Comparison of ENCODE assay signal across 8 mouse cellular contexts in the genomic region with DNA sequence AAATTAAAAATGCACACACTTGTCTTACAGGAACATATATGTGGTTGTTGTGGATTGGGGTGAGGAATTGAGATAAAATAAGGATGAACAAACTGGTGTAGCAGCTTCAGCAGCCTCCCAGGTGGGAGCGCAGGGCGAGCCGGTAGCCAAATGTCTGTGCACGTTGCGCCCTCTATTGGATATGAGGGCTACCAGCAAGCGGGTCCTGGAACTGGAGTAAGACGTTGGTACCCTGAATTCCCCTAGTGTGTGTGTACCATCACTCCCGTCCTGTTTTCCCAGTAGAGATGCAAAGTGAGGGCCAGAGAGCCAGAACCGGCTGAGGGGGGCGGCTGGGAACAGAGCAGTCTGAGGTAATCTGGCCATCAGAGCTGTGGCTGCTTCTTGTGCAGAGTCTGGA. TPM values are rescaled to one million over a fixed set of nuclear protein-coding genes. Genes with fewer than 3 reads are reported as not detected.
DNase-seq lines count a peak whose midpoint lies in the region; ATAC-seq and TF ChIP-seq lines count a peak whose summit lies in the region.

No protein-coding gene starts in this region.

- ATAC-seq in granulocyte monocyte progenitor cell, adult 5-6 weeks (replicated peaks; ENCODE audit: poor library complexity, severe bottlenecking): peak; percentile 89
- ATAC-seq in lung, embryonic 14.5 days (ENCODE audit: insufficient read depth): no peak

- no peak overlapping the region for H3K27ac ChIP-seq in heart, adult 2 months
- no peak overlapping the region for H3K27ac ChIP-seq in lung, embryonic 14.5 days (ENCODE audit: low read depth)

- WGBS in heart, adult 2 months: 7% methylated on average over 10 of the region's 10 CpGs
- WGBS in lung, embryonic 14.5 days: 6% methylated on average over 10 of the region's 10 CpGs

- H3K9ac ChIP-seq in heart, adult 2 months (ENCODE audit: low read depth, low read length): no peak overlapping the region
- H3K9ac ChIP-seq in lung, embryonic 14.5 days: no peak overlapping the region

- H3K27me3 ChIP-seq in heart, adult 2 months (ENCODE audit: control insufficient read depth, insufficient read depth, low read length): no peaks in the 10 kb centered on the region; the same call in 1 of the 2 replicates
- no peaks in the 10 kb centered on the region for H3K27me3 ChIP-seq in lung, embryonic 14.5 days (ENCODE audit: insufficient read depth, low read length)

- no peaks in the 10 kb centered on the region for H3K79me2 ChIP-seq in heart, adult 2 months (replicated peaks; ENCODE audit: control insufficient read depth, insufficient read depth, low read length)

- no peaks in the 10 kb centered on the region for H3K36me3 ChIP-seq in heart, adult 2 months (ENCODE audit: control insufficient read depth, insufficient read depth, low read length)
- no peaks in the 10 kb centered on the region for H3K36me3 ChIP-seq in lung, embryonic 14.5 days (ENCODE audit: insufficient read depth)

- intact Hi-C loops in heart, adult 2 months (cut with DNase I): loop anchor here (1.0 to 5.0 kb wide), 3 partner anchors 40 to 136 kb away; no protein-coding TSS in a partner anchor

- no peak overlapping the region for H3K4me3 ChIP-seq in heart, adult 2 months
- H3K4me3 ChIP-seq in lung, embryonic 14.5 days (ENCODE audit: low read depth, low read length): no peak overlapping the region

- 0 out of 2 replicates have a peak, but pooled peaks have one; percentile 21 for TF ChIP-seq EP300 in heart, adult 2 months (IDR thresholded peaks at IDR 0.05; ENCODE audit: insufficient read depth, low read depth, low read length)

- H3K9me3 ChIP-seq in lung, embryonic 14.5 days (ENCODE audit: low read depth, low read length): no peaks in the 10 kb centered on the region

- peak; percentile 57 to 69 for DNase-seq in heart, adult 2 months
- DNase-seq in heart, adult 8-10 months (ENCODE audit: low spot score): no peak
- DNase-seq in NIH3T3 (ENCODE audit: low read depth): peak; percentile 85
- peak; percentile 79 to 80 for DNase-seq in cerebellum, postnatal 36 days
- peak; percentile 84 to 86 for DNase-seq in kidney, postnatal 4 days
- DNase-seq in lung, embryonic 14.5 days: peak; percentile 84
- DNase-seq in right cerebral cortex, postnatal 14 days: peak; percentile 77

- TF ChIP-seq CTCF in heart, adult 2 months (IDR thresholded peaks at IDR 0.05): peak; percentile 89
- TF ChIP-seq CTCF in lung, embryonic 14.5 days (IDR thresholded peaks at IDR 0.05; ENCODE audit: low read depth): peak; percentile 83

- no peak for TF ChIP-seq POLR2A in heart, adult 2 months (IDR thresholded peaks at IDR 0.05; ENCODE audit: insufficient read depth, low read depth, low read length)

- no peaks in the 10 kb centered on the region for H3K4me1 ChIP-seq in heart, adult 2 months (ENCODE audit: control insufficient read depth, insufficient read depth, low read length)
- H3K4me1 ChIP-seq in lung, embryonic 14.5 days (ENCODE audit: insufficient read depth): no peaks in the 10 kb centered on the region

- H3K4me2 ChIP-seq in lung, embryonic 14.5 days: no peak overlapping the region

RNA-seq across cellular contexts. Expression of gene 1600014C23Rik, which starts 15.3 kb away (rescaled TPM):
- total RNA-seq in heart, adult 2 months (2021): under 1 TPM in 1 of 2 experiments, not detected in 1; 0.66 TPM
- 0.88 TPM in 1 of 2 replicates, not detected in the other for polyA plus RNA-seq in heart, adult 2 months (2012; rRNA removed)
- 1 to 10 TPM in 1 of 4 experiments, under 1 TPM in 3; 0.56 to 1.2 (median 0.94) TPM for total RNA-seq in heart, adult 8-10 months (2022)
- total RNA-seq in granulocyte monocyte progenitor cell, adult 5-6 weeks (2014; fragmentation: Nextera tagmentation): not detected in 2 replicates
- total RNA-seq in granulocyte monocyte progenitor cell, adult 5-6 weeks (2017): not detected in 2 replicates
- not detected in 2 replicates for polyA plus RNA-seq in lung, embryonic 14.5 days (2014; fragmentation: Nextera tagmentation; extraction: Ambion mirVana)

RNA-seq across cellular contexts. Expression of gene Tmem63b, which starts 31.6 kb away (rescaled TPM):
- total RNA-seq in heart, adult 2 months (2021): 10 to 100 TPM; 81.8 to 90.1 TPM
- 122 and 154 TPM in 2 replicates for polyA plus RNA-seq in heart, adult 2 months (2012; rRNA removed)
- 10 to 100 TPM; 91.5 to 96.4 (median 93.2) TPM for total RNA-seq in heart, adult 8-10 months (2022)
- 4.0 and 7.5 TPM in 2 replicates for total RNA-seq in granulocyte monocyte progenitor cell, adult 5-6 weeks (2014; fragmentation: Nextera tagmentation)
- total RNA-seq in granulocyte monocyte progenitor cell, adult 5-6 weeks (2017): 3.4 and 5.6 TPM in 2 replicates
- polyA plus RNA-seq in lung, embryonic 14.5 days (2014; fragmentation: Nextera tagmentation; extraction: Ambion mirVana): 29.7 and 31.3 TPM in 2 replicates

RNA-seq across cellular contexts. Expression of gene Mrpl14, which starts 32.2 kb away (rescaled TPM):
- 100 to 1,000 TPM; 149 to 161 TPM for total RNA-seq in heart, adult 2 months (2021)
- 133 and 170 TPM in 2 replicates for polyA plus RNA-seq in heart, adult 2 months (2012; rRNA removed)
- 100 to 1,000 TPM; 163 to 174 (median 168) TPM for total RNA-seq in heart, adult 8-10 months (2022)
- total RNA-seq in granulocyte monocyte progenitor cell, adult 5-6 weeks (2014; fragmentation: Nextera tagmentation): 81.2 and 91.4 TPM in 2 replicates
- 10.6 and 36.8 TPM in 2 replicates for total RNA-seq in granulocyte monocyte progenitor cell, adult 5-6 weeks (2017)
- polyA plus RNA-seq in lung, embryonic 14.5 days (2014; fragmentation: Nextera tagmentation; extraction: Ambion mirVana): 162 and 168 TPM in 2 replicates

RNA-seq across cellular contexts. Expression of gene Capn11, which starts 59.2 kb away (rescaled TPM):
- under 1 TPM in 1 of 2 experiments, not detected in 1; 0.59 TPM for total RNA-seq in heart, adult 2 months (2021)
- polyA plus RNA-seq in heart, adult 2 months (2012; rRNA removed): not detected in 2 replicates
- under 1 TPM in 1 of 4 experiments, not detected in 3; 0.97 TPM for total RNA-seq in heart, adult 8-10 months (2022)
- total RNA-seq in granulocyte monocyte progenitor cell, adult 5-6 weeks (2014; fragmentation: Nextera tagmentation): 0.26 TPM in 1 of 2 replicates, not detected in the other
- 0.69 TPM in 1 of 2 replicates, not detected in the other for total RNA-seq in granulocyte monocyte progenitor cell, adult 5-6 weeks (2017)
- 0.07 TPM in 1 of 2 replicates, not detected in the other for polyA plus RNA-seq in lung, embryonic 14.5 days (2014; fragmentation: Nextera tagmentation; extraction: Ambion mirVana)

Comparison
In these comparisons a context has a peak if more than half of its experiments do, and no peak if none do; other contexts are left out.
1. RNA of gene Tmem63b, which starts 31.6 kb away (total RNA-seq): 91.5 to 96.4 TPM in heart, adult 8-10 months and 81.8 to 90.1 TPM in heart, adult 2 months; 3.4 to 7.5 TPM in granulocyte monocyte progenitor cell, adult 5-6 weeks; every median in the first group is over 4 times any median in the second.